Mouse (Mus musculus) G1E-ER4 (cell line): Measurements from ENCODE around the gene Hoxa9. TPM values are rescaled to one million over a fixed set of nuclear protein-coding genes. Genes with fewer than 3 reads are reported as not detected.

Source experiments
- GATA1 ChIP-seq: IDR thresholded peaks from one replicate; pipeline ENCODE4 v1.8.0; 2012; ENCODE audit warnings: low read length, inconsistent platforms
- polyA plus RNA-seq: library from polyadenylated mRNA; stranded (reverse); fragments of >175 nt; gene quantifications from 2 replicates; pipeline ENCODE4 v1.2.3, GENCODE M21; 2012

Hoxa9 gene
- polyA plus RNA-seq, 1 experiment, result not detected

- no peak for TF ChIP-seq GATA1
Observed at GRCm38 (mm10) chr6:52251177-52251879, 20.4 kb upstream of the Hoxa9 start.

- TF ChIP-seq GATA1, result no peak
Observed at GRCm38 (mm10) chr6:52249826-52250225, 18.9 kb upstream of the Hoxa9 start.

GRCm38 (mm10) chr6:52249415-52249738, 18.5 kb upstream of the Hoxa9 start:
- no peak for TF ChIP-seq GATA1

- TF ChIP-seq GATA1, result no peak
Observed at GRCm38 (mm10) chr6:52248638-52249414, 17.9 kb upstream of the Hoxa9 start.

GRCm38 (mm10) chr6:52247766-52248637, 17.1 kb upstream of the Hoxa9 start:
- TF ChIP-seq GATA1, result no peak

- no peak for TF ChIP-seq GATA1
Observed at GRCm38 (mm10) chr6:52246916-52247315, 16.0 kb upstream of the Hoxa9 start.

GRCm38 (mm10) chr6:52246403-52246803, 15.5 kb upstream of the Hoxa9 start:
- no peak for TF ChIP-seq GATA1

- no peak for TF ChIP-seq GATA1
Observed at GRCm38 (mm10) chr6:52245757-52246142, 14.9 kb upstream of the Hoxa9 start, which contains the start of gene Hoxa11. TSS of gene Hoxa11 (minus strand) at chr6:52245810.

GRCm38 (mm10) chr6:52245040-52245756, 14.3 kb upstream of the Hoxa9 start:
- TF ChIP-seq GATA1, result no peak

- TF ChIP-seq GATA1, result no peak
Observed at GRCm38 (mm10) chr6:52244471-52245039, 13.7 kb upstream of the Hoxa9 start.

- TF ChIP-seq GATA1, result no peak
Observed at GRCm38 (mm10) chr6:52243681-52244121, 12.8 kb upstream of the Hoxa9 start.

GRCm38 (mm10) chr6:52242801-52243332, 12.0 kb upstream of the Hoxa9 start:
- no peak for TF ChIP-seq GATA1

- TF ChIP-seq GATA1, result no peak
Observed at GRCm38 (mm10) chr6:52241001-52241621, 10.2 kb upstream of the Hoxa9 start.

- TF ChIP-seq GATA1, result no peak
Observed at GRCm38 (mm10) chr6:52240389-52241000, 9.6 kb upstream of the Hoxa9 start, which contains the start of gene Hoxa10. TSS of gene Hoxa10 (minus strand) at chr6:52240854.
